Mouse (Mus musculus): ENCODE results near the gene 1700057G04Rik. TPM values are rescaled to one million over a fixed set of nuclear protein-coding genes. Genes with fewer than 3 reads are reported as not detected.

Gene 1700057G04Rik
- not detected in 2 replicates for polyA plus RNA-seq (2015; fragmentation: Nextera tagmentation; extraction: Ambion mirVana)

DNA sequence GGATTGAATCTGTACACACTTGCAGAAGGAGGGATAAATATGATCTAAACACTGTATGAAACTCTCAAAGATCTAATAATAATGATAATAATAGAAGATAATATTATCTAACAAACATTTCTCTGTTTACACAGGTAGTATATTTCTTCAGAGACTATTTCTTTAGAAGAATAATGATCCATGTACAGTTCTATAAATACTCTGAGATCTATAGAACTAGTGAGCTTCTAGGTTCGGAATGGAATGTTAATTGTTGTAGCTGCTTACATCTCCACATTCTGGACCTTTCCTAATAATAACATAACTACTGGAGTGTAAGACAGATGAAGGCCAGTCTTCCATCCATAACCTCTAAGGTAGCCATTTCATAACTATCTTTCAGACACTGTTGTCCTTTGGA lies at the start of gene 1700057G04Rik:
Gene 1700057G04Rik (plus strand): TSS at position 301 of the 400 bp plus-strand sequence.
- H3K36me3 ChIP-seq = no peaks in the 10 kb centered on the region
- H3K27ac ChIP-seq = no peak within 1 kb of the TSS
- no peak within 1 kb of the TSS for H3K4me2 ChIP-seq
- no peaks in the 10 kb centered on the region for H3K27me3 ChIP-seq
- no peaks in the 10 kb centered on the region for H3K4me1 ChIP-seq
- no peak within 1 kb of the TSS for H3K9ac ChIP-seq
- 89% methylated on average over 1 of the region's 1 CpGs for WGBS
- H3K9me3 ChIP-seq = no peaks in the 10 kb centered on the region
- no peak for ATAC-seq (ENCODE audit: insufficient number of reproducible peaks, low FRiP score, low TSS enrichment, low read depth)
- no peak within 1 kb of the TSS for H3K4me3 ChIP-seq

DNA sequence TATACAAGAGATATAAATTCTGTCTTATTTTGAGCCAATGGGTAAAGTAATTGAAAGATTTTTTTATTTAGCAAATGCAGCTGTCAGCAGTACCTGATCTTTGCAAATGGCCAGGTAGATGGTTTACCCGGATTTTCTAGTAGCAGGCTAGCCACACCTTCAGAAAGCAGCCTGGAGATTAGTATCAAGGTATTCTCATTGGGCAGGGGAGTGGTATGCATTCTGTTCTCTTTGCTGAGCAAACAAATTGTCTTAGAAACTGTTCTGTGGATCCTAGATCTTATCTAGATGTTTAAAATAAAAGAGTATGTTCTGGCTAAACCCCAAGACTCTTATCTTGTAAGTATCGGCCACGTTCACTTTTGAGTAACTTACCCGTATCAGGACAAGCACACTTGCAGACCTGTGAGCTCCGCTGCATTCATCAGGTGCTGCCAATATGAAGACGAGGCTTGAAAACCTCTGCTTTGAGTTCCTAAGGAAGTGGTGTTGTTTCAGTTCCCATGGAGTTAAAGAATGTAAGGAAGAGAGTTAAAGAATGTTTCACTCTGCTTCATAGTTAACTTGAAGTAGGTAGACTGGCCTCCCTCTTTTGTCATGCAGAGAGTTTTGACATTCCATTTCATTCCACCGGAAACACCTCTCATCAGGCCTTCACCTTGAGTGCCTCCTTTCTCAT lies 48.6 kb upstream of the 1700057G04Rik start:
- Histone ChIP-seq H3K4me2 (no peak overlapping the region), H3K9ac (no peak overlapping the region), H3K4me3 (no peak overlapping the region), H3K36me3 (no peaks in the 10 kb centered on the region), H3K4me1 (no peaks in the 10 kb centered on the region), H3K27ac (no peak overlapping the region), H3K9me3 (no peaks in the 10 kb centered on the region), H3K27me3 (no peaks in the 10 kb centered on the region)
- no peak for ATAC-seq (ENCODE audit: insufficient number of reproducible peaks, low FRiP score, low TSS enrichment, low read depth)
- WGBS = 76% methylated on average over 7 of the region's 7 CpGs

DNA sequence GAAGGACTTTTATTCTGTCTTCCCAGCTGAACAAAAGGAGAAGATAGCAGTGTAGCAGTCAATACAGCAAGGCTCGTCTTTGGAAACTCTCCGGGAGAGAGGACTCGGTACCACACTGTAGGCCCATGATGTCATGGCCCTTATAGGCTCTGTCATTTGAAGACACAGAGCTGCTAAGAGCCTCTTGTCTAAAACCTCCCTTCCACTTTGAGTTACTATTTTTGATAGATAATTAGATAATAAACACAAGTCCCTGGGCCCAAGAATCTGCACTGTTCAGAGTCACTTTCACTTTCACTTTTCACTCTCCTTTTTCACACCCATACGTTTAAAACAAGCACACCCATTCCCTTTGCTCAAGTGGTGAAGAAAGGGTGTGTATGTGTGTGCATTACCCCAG lies 43.5 kb upstream of the 1700057G04Rik start:
- H3K27ac ChIP-seq = no peak overlapping the region
- 0 out of 2 replicates have a peak, but pooled peaks cover 1% of the 10 kb centered on the region for H3K4me1 ChIP-seq
- H3K27me3 ChIP-seq = no peaks in the 10 kb centered on the region
- no peak overlapping the region for H3K4me2 ChIP-seq
- H3K9me3 ChIP-seq = no peaks in the 10 kb centered on the region
- 0 out of 2 replicates have a peak, but pooled peaks cover 3% of the 10 kb centered on the region for H3K36me3 ChIP-seq
- WGBS = 83% methylated on average over 4 of the region's 4 CpGs
- H3K4me3 ChIP-seq = no peak overlapping the region
- no peak for ATAC-seq (ENCODE audit: insufficient number of reproducible peaks, low FRiP score, low TSS enrichment, low read depth)
- no peak overlapping the region for H3K9ac ChIP-seq

DNA sequence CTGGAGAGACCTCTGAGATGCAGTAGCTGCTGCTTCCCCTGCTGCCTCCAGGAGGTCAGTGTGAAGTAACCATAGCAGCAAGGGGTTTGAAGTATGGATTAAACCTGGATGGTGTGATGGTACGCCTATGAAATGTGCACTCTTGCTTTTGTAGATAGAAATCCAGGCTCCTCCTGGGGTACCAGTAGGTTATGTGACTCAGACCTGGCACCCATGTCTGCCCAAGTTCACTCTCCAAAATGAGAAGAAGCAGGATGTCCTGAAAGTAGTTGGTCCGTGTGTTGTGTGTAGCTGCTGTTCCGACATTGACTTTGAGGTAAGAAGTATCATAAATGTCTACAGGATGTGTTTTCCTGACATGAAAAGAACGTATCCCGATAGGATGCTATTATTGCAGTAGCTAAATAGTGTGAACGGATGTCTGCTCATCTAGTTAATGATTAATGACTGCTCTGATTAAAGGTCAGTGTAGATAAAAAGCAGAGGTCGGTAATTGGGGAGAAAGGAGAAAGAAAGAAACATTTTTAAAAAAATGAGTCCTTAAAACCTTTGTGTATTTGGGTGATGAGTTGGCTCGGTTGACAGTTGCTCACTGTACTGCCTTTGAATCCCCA lies 42.5 kb upstream of the 1700057G04Rik start:
- Histone ChIP-seq H3K36me3 (0 out of 2 replicates have a peak, but pooled peaks cover 3% of the 10 kb centered on the region), H3K27ac (no peak overlapping the region), H3K9ac (no peak overlapping the region), H3K27me3 (no peaks in the 10 kb centered on the region), H3K4me2 (no peak overlapping the region), H3K4me1 (0 out of 2 replicates have a peak, but pooled peaks cover 3% of the 10 kb centered on the region), H3K9me3 (no peaks in the 10 kb centered on the region), H3K4me3 (no peak overlapping the region)
- WGBS = 80% methylated on average over 8 of the region's 8 CpGs
- ATAC-seq (ENCODE audit: insufficient number of reproducible peaks, low FRiP score, low TSS enrichment, low read depth) = no peak

DNA sequence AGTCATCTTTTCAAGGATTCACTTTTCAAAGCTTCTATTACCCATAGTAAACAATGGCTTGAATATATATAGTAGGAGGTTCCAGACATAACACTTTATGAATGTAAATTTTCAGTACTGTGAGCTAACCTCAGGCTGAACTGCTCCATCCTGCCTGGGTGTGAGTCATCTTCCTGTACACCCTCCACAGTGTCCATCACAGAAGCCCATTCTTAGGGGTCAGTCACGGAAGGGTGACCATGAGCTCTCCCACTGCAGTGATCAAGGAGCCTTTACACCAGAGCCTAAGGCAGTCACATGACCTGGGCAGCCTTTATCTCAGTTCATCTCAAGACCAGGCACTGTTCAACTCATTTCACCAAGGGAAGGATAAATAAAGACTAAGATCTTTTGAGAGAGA lies 41.4 kb upstream of the 1700057G04Rik start:
- Histone ChIP-seq H3K4me2 (no peak overlapping the region), H3K9me3 (no peaks in the 10 kb centered on the region), H3K4me3 (no peak overlapping the region), H3K36me3 (0 out of 2 replicates have a peak, but pooled peaks cover 3% of the 10 kb centered on the region), H3K9ac (no peak overlapping the region), H3K27me3 (no peaks in the 10 kb centered on the region), H3K4me1 (0 out of 2 replicates have a peak, but pooled peaks cover 3% of the 10 kb centered on the region), H3K27ac (no peak overlapping the region)
- no peak for ATAC-seq (ENCODE audit: insufficient number of reproducible peaks, low FRiP score, low TSS enrichment, low read depth)
- WGBS = 78% methylated on average over 1 of the region's 1 CpGs

DNA sequence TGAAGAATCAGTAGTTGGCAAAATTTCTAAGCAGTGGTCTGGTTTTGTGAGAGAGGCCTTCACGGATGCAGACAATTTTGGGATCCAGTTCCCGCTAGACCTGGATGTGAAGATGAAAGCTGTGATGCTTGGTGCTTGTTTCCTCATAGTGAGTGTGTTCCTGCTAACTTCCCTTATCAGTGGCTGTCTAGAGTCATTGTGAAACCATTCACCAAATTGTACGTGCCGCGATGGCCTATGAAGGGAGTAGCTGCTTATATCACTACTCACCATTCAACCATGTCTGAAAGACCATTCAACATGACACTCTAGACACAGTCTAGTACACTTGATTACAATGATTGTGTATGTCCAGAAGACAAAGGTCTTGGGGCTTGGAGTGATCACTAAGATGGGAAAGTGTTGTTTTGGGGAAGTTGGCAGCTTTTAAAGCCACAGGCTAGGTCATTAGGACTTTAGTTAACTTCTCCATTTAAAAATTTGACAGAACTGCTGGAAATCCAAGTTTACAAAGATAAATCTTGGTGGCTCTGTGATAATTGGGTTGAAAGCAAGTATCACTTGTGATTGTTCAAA lies 39.3 kb upstream of the 1700057G04Rik start:
- Histone ChIP-seq H3K4me2 (no peak overlapping the region), H3K4me1 (0 out of 2 replicates have a peak, but pooled peaks cover 3% of the 10 kb centered on the region), H3K9me3 (no peaks in the 10 kb centered on the region), H3K4me3 (no peak overlapping the region), H3K27ac (no peak overlapping the region), H3K36me3 (0 out of 2 replicates have a peak, but pooled peaks cover 3% of the 10 kb centered on the region), H3K9ac (no peak overlapping the region), H3K27me3 (no peaks in the 10 kb centered on the region)
- 88% methylated on average over 5 of the region's 5 CpGs for whole genome bisulfite sequencing
- ATAC-seq (ENCODE audit: insufficient number of reproducible peaks, low FRiP score, low TSS enrichment, low read depth) = no peak

DNA sequence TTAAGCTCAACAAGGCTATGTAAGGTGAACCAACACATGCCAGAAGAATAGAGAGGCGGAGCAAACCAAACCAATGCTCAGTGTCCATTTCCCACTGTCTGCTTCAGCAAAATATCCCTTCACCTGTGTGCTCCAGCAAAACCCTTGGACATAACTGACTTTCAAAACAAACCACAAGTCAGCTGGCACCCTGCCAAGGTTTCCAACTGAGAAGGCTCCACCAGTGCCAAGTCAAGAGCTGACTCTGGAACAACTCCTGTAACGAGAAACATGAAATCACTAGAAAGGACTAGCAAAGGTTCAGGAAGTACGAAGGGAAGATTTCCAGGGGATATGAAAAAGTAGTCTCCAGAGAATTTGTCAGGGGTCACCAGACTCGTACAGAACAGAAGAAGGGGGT lies 38.2 kb upstream of the 1700057G04Rik start:
- 0 out of 2 replicates have a peak overlapping the region, but pooled peaks have one; percentile 33 for H3K27ac ChIP-seq
- no peaks in the 10 kb centered on the region for H3K9me3 ChIP-seq
- H3K4me2 ChIP-seq = no peak overlapping the region
- H3K4me3 ChIP-seq = no peak overlapping the region
- H3K36me3 ChIP-seq = 0 out of 2 replicates have a peak, but pooled peaks cover 3% of the 10 kb centered on the region
- WGBS = 44% methylated on average over 4 of the region's 4 CpGs
- no peak overlapping the region for H3K9ac ChIP-seq
- no peaks in the 10 kb centered on the region for H3K27me3 ChIP-seq
- no peak for ATAC-seq (ENCODE audit: insufficient number of reproducible peaks, low FRiP score, low TSS enrichment, low read depth)
- peaks cover 9% of the 10 kb centered on the region for H3K4me1 ChIP-seq

DNA sequence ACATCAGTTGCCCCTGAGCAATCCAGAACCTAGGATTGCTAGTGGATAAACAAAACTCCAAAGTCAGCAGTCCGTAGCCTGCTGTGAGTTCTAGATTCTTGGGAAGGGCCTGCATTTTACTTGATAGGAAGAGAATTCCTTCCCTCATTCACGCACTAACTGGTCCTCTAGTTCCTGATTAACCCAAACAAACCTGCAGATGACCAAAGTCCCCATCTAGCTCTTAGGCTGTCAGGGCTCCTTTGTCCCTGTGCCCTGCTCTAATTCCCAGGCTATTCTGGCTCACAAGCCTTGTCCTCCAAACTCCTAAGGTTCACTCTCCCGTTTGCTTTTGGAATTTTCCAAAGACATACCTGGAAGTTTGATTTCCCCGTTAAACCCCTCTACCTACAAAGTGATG lies 36.5 kb upstream of the 1700057G04Rik start:
- 83% methylated on average over 4 of the region's 4 CpGs for WGBS

DNA sequence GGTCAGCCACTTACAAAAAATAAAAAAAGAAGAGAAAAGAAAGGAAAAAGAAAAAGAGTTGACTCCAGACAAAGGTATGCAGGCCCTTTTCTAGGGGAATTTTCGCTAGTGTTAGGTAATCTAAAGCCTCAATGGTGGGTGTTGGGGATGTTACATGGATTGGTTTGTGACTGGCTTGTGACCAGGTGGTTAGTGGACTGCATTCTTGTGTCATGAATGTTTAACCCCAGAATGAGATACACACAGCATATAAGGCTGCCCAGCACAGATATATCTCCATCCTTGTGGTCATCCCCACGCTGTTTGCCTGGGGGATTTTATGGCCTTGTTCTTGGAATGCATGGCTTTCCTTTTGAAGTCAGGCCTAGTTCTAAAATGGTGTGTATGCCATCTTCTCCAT lies 35.9 kb upstream of the 1700057G04Rik start:
- 86% methylated on average over 2 of the region's 2 CpGs for WGBS
- 0 out of 2 replicates have a peak, but pooled peaks cover 3% of the 10 kb centered on the region for H3K36me3 ChIP-seq

More for the DNA sequence above, 36.5 kb upstream of the 1700057G04Rik start:
- Histone ChIP-seq H3K27me3 (no peaks in the 10 kb centered on the region), H3K4me3 (no peak overlapping the region), H3K27ac (no peak overlapping the region), H3K9me3 (no peaks in the 10 kb centered on the region), H3K9ac (no peak overlapping the region), H3K4me1 (peaks cover 12% of the 10 kb centered on the region), H3K36me3 (0 out of 2 replicates have a peak, but pooled peaks cover 3% of the 10 kb centered on the region), H3K4me2 (no peak overlapping the region)
- no peak for ATAC-seq (ENCODE audit: insufficient number of reproducible peaks, low FRiP score, low TSS enrichment, low read depth)

DNA sequence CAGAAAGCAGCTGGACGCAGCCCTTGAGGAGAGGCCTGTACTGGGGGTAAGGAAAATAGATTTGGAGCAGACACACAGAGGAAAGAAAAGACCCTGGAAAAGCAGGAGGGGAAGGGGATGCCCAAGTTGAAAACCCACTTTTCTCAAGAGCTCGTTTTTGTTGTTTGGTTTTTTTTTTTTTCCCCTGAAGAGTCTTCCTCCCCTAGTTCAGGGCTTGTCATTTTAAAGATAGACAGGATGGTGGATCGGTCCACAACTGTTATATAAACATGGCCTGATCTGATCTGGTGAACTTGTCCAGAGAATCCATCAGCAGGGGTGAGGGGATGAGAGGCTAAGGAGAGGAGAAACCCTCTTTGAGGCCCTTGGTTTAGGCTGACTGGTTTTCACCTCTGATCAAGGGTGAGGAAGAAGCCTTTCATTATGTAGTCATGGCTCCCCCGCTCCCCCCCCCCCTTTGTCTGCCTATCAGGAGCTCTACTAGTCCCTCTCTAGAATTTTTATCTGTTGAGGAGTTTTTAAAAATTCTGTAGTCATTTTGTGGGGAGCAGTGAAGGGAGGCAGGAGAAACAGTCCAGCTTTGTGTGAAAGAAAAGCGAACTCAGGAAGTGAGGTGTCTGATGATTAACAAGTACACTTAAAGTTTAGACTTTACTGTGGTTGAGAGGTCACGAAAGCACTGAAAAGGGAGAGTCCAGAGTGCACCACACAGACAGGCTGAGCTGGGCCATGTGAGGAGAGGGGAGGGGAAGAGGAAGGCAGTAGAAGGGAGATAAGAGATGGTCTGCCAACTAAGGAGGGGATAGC lies 35.0 kb upstream of the 1700057G04Rik start:
- Histone ChIP-seq H3K4me1 (peaks cover 12% of the 10 kb centered on the region), H3K4me3 (no peak overlapping the region), H3K27me3 (no peaks in the 10 kb centered on the region), H3K36me3 (0 out of 2 replicates have a peak, but pooled peaks cover 3% of the 10 kb centered on the region), H3K27ac (no peak overlapping the region), H3K4me2 (no peak overlapping the region), H3K9ac (no peak overlapping the region), H3K9me3 (no peaks in the 10 kb centered on the region)
- 76% methylated on average over 6 of the region's 6 CpGs for WGBS
- ATAC-seq (ENCODE audit: insufficient number of reproducible peaks, low FRiP score, low TSS enrichment, low read depth) = no peak

More for the DNA sequence above, 35.9 kb upstream of the 1700057G04Rik start:
- H3K27ac ChIP-seq = no peak overlapping the region
- H3K4me2 ChIP-seq = no peak overlapping the region
- no peak overlapping the region for H3K4me3 ChIP-seq
- ATAC-seq (ENCODE audit: insufficient number of reproducible peaks, low FRiP score, low TSS enrichment, low read depth) = no peak
- peaks cover 12% of the 10 kb centered on the region for H3K4me1 ChIP-seq
- no peaks in the 10 kb centered on the region for H3K27me3 ChIP-seq
- H3K9ac ChIP-seq = no peak overlapping the region
- no peaks in the 10 kb centered on the region for H3K9me3 ChIP-seq

DNA sequence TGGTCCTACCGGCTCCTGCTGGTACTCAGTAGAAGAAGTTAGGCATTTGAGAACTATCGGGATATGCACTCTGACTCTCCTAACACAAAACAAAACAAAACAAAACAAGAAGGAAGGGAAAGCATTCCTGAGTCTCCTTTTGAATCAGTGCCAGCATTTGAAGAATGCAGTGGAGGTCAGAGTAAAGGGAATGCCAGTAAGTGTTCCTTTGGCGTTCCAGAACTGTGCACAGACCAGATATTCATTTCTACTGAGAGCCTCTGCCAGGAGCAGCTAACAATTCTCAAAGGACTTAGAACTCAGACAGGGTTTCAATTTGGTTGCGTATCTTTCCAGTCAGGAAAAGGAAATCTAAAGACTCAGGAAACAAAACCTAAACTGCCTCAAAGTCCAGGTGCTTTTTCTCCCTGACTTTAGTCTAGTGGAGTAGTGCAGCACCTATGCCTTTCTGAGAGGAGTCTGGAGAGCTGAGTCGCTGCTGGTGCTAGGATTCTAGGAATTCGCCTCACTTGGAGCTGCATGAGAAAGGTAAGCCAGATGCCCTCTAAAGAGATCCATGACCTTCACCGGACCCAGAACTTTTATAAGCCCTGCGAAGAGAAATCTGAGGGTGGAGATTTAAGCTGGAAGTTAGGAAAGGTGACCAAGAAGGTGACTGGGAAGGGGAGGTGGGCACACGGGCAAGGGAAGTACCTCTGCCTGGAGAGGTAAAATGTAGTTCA lies 33.5 kb upstream of the 1700057G04Rik start, which contains the start of gene Plscr2:
Gene Plscr2 (plus strand): TSS at position 117 of the 722 bp plus-strand sequence.
- H3K36me3 ChIP-seq = no peaks in the 10 kb centered on the region
- no peak within 1 kb of the TSS for H3K4me3 ChIP-seq
- H3K9me3 ChIP-seq = no peaks in the 10 kb centered on the region
- 51% methylated on average over 9 of the region's 9 CpGs for WGBS
- no peaks in the 10 kb centered on the region for H3K27me3 ChIP-seq
- H3K4me1 ChIP-seq = peaks cover 12% of the 10 kb centered on the region
- ATAC-seq (ENCODE audit: insufficient number of reproducible peaks, low FRiP score, low TSS enrichment, low read depth) = no peak
- H3K4me2 ChIP-seq = no peak within 1 kb of the TSS
- H3K9ac ChIP-seq = no peak within 1 kb of the TSS
- H3K27ac ChIP-seq = 0 out of 2 replicates have a peak within 1 kb of the TSS, but pooled peaks have one; percentile 3

Data from limb, embryonic 15.5 days (tissue).